8 mouse cellular contexts compared by ENCODE assay signal in the genomic region with DNA sequence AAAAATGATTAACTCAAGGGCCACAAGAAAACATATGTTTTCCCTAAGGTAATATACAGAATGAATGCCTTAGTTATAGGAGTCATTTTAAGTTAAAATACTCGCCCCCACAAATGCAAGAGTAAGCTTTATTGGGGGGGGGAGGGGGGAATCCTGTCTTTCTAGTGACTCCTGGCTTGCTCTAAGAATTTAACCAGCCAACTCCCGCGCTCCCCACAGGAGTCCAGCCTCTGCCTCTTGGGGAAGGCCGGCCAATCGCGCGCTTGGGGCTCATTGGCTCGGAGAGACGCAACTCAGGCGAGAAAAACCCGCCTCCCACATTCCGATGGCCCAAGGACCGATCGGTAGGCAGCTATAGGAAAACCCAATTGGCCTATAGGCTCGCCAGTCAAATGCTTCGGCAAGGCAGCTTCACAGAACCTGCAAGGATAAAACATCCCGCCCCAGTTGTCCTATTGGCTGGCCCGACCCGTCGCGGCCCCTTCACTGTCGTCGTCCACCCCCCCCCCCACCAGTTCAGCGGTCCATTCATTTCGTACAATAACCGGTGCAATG. TPM values are rescaled to one million over a fixed set of nuclear protein-coding genes. Genes with fewer than 3 reads are reported as not detected.
DNase-seq lines count a peak whose midpoint lies in the region; ATAC-seq lines count a peak whose summit lies in the region.

No protein-coding gene starts in this region.

- peaks cover 43% of the 10 kb centered on the region for H3K4me1 ChIP-seq in hindbrain, embryonic 13.5 days (replicated peaks)

- peaks cover 35% of the 10 kb centered on the region for H3K36me3 ChIP-seq in hindbrain, embryonic 13.5 days

- peak; percentile 90 for ATAC-seq in hindbrain, embryonic 13.5 days (ENCODE audit: low FRiP score)

- H3K9ac ChIP-seq in hindbrain, embryonic 13.5 days: peak overlapping the region; percentile 68

- peak; percentile 100 for DNase-seq in R1 (ENCODE audit: low read depth, low spot score)
- DNase-seq in cerebellum, postnatal 14 days: peak; percentile 96
- DNase-seq in frontal cortex, postnatal 10 days (ENCODE audit: low spot score in 2 of 2): peak; percentile 92 to 96
- peak; percentile 85 to 96 for DNase-seq in layer of hippocampus, postnatal 14 days (ENCODE audit: low spot score in 2 of 2)
- peak; percentile 98 for DNase-seq in lung, postnatal 10 days
- DNase-seq in ovary, postnatal 36 days (ENCODE audit: low spot score): peak; percentile 87
- peak; percentile 92 for DNase-seq in thymus, postnatal 14 days

- no peaks in the 10 kb centered on the region for H3K27me3 ChIP-seq in hindbrain, embryonic 13.5 days

- peak overlapping the region; percentile 64 for H3K4me2 ChIP-seq in hindbrain, embryonic 13.5 days

- no peaks in the 10 kb centered on the region for H3K9me3 ChIP-seq in hindbrain, embryonic 13.5 days

- H3K27ac ChIP-seq in hindbrain, embryonic 13.5 days: peak overlapping the region; percentile 96

- under 1% methylated on average over 26 of the region's 26 CpGs for WGBS in hindbrain, embryonic 13.5 days

- peak overlapping the region; percentile 49 for H3K4me3 ChIP-seq in hindbrain, embryonic 13.5 days

RNA-seq across cellular contexts. Expression of gene Cbx5, which starts 0.4 kb away (rescaled TPM):
- polyA plus RNA-seq in hindbrain, embryonic 13.5 days (2015; fragmentation: Nextera tagmentation; extraction: Ambion mirVana): 143 and 144 TPM in 2 replicates
- total RNA-seq in layer of hippocampus, postnatal 14 days (2021): 100 to 1,000 TPM; 155 to 158 TPM

RNA-seq across cellular contexts. Expression of gene Hnrnpa1, which starts 1.0 kb away (rescaled TPM):
- 901 and 926 TPM in 2 replicates for polyA plus RNA-seq in hindbrain, embryonic 13.5 days (2015; fragmentation: Nextera tagmentation; extraction: Ambion mirVana)
- 100 to 1,000 TPM; 297 to 307 TPM for total RNA-seq in layer of hippocampus, postnatal 14 days (2021)

RNA-seq across cellular contexts. Expression of gene Nfe2, which starts 19.0 kb away (rescaled TPM):
- polyA plus RNA-seq in hindbrain, embryonic 13.5 days (2015; fragmentation: Nextera tagmentation; extraction: Ambion mirVana): 1.1 and 1.4 TPM in 2 replicates
- total RNA-seq in layer of hippocampus, postnatal 14 days (2021): not detected

RNA-seq across cellular contexts. Expression of gene Copz1, which starts 33.3 kb away (rescaled TPM):
- polyA plus RNA-seq in hindbrain, embryonic 13.5 days (2015; fragmentation: Nextera tagmentation; extraction: Ambion mirVana): 219 and 222 TPM in 2 replicates
- total RNA-seq in layer of hippocampus, postnatal 14 days (2021): 100 to 1,000 TPM; 102 to 105 TPM

Comparison
In these comparisons a context has a peak if more than half of its experiments do, and no peak if none do; other contexts are left out.
1. Peak in every context shown above with its lines: DNase-seq, ATAC-seq, H3K4me3 ChIP-seq and H3K27ac ChIP-seq.